Comparison of ENCODE assay signal across 18 mouse cellular contexts in the genomic region with DNA sequence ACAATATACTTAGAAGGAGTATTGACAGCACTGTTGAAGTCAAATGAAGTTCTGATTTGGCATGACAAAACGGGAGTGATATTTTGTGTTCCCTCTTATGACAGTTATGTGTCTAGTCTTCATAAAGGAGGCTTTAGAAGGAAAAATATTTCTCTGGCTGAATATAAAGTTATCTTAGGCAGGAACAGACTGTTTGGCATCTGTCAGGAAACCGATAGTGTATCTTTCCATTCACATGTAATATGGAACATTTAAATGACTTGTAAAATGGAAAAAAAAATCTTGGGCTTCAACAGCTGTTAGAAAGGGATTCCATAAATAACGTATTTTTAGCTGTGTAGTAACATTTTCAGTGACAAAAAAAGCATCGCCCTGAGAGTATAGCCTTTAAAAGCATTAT.
"Had no signal": no experiment of that assay in that cellular context is flagged by ENCODE, and none has a peak within 500 bp of the region (broad histone marks: within the 10 kb centered on the region; RNA-seq: fewer than 3 reads in every experiment).

No protein-coding gene starts in this region.

- H3K4me1 ChIP-seq: limb, embryonic 10.5 days; limb, embryonic 13.5 days; liver, embryonic 12.5 days; liver, embryonic 15.5 days; lung, embryonic 15.5 days had no signal

- H3K36me3 ChIP-seq: limb, embryonic 10.5 days; limb, embryonic 13.5 days; liver, embryonic 12.5 days; liver, embryonic 15.5 days; lung, embryonic 15.5 days had no signal

- H3K9me3 ChIP-seq: limb, embryonic 10.5 days; limb, embryonic 13.5 days; liver, embryonic 15.5 days; lung, embryonic 15.5 days had no signal

- H3K27me3 ChIP-seq: limb, embryonic 13.5 days; liver, embryonic 12.5 days; liver, embryonic 15.5 days; lung, embryonic 15.5 days had no signal

- H3K9ac ChIP-seq: limb, embryonic 13.5 days; liver, embryonic 12.5 days; liver, embryonic 15.5 days; lung, embryonic 15.5 days had no signal

- H3K27ac ChIP-seq: kidney, postnatal 0 days; layer of hippocampus, adult 2 months; limb, embryonic 10.5 days; limb, embryonic 13.5 days; liver, embryonic 12.5 days; liver, embryonic 15.5 days; lung, embryonic 15.5 days had no signal

- ATAC-seq: liver, embryonic 12.5 days had no signal

- H3K4me2 ChIP-seq: limb, embryonic 13.5 days; liver, embryonic 12.5 days; liver, embryonic 15.5 days; lung, embryonic 15.5 days; midbrain, embryonic 11.5 days had no signal

- DNase-seq: kidney, postnatal 25 days; layer of hippocampus, postnatal 36 days; liver; lung, adult 18-20 months; lung, postnatal 10 days; lung, postnatal 36 days; midbrain, embryonic 14.5 days; thymus, adult 2 months; thymus, postnatal 14 days; thymus, postnatal 4 days had no signal

- H3K4me3 ChIP-seq: layer of hippocampus, adult 2 months; limb, embryonic 10.5 days; limb, embryonic 13.5 days; liver, embryonic 12.5 days; liver, embryonic 15.5 days; lung, embryonic 15.5 days had no signal
